Mouse (Mus musculus) gastrocnemius, postnatal 4 days (tissue): ENCODE data around the gene Tdrd1. TPM values are rescaled to one million over a fixed set of nuclear protein-coding genes. Genes with fewer than 3 reads are reported as not detected.

Source experiments
- DNase-seq, 2 experiments: peaks; one replicate each; pipeline ENCODE4 v3.0.0; 2021 to 2022; ENCODE audit warnings: low spot score in 2 of 2, mixed read lengths in 2 of 2
- total RNA-seq, 2 experiments: library from RNA; stranded (reverse); gene quantifications; 2 replicates each; pipeline ENCODE4 v1.2.3; 2021

The Tdrd1 gene
- total RNA-seq, 2 experiments from 2014 or later = 0.23 to 0.29 TPM

DNA sequence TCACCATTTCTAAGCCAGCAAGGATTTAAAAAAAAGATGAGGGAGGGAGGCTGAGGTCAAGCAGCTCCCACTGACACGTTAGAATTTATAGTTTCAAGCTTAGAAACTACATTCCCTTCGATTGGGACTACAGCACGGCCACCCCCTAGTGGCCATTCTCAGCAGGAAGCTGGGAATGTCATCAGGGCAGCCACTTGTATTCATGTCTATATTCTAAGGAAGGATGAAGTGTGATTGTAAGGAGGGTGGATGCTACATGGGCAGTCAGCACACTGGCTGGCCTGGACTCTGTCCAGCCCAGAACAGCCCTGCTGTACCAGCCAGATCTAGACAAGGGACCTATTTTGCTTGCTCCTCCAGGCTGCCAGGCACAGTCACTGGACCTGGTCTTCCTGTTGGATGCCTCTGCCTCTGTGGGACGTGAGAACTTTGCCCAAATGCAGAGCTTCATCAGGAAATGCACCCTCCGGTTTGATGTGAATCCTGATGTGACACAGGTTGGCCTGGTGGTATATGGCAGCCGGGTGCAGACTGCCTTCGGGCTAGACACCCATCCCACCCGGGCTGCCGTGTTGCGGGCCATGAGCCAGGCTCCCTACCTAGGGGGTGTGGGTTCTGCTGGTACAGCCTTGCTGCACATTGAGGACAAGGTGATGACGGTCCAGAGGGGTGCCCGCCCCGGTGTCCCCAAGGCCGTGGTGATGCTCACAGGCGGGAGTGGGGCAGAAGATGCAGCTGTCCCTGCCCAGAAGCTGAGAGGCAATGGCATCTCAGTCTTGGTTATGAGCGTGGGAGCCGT lies 82.7 kb downstream of the Tdrd1 start:
- DNase-seq = no peak

DNA sequence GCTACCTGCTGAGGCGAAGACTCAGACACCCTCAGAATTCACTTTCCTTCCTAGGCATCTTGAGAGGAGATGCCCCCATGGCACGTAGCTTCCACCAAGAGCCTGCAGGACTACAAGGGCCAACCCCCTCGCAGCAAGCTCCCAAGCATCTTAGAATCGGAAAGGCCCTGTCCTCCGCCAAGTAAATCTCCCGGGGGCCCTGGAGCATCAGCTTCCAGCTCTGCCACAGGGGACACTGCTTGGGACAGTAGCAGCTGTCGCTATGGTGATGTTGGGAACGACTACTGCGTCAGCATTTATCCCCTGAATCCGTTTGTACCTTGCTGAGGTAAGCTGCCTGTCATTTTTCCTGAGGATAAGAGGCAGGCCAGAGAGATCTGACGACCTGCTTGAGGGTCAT lies 84.6 kb downstream of the Tdrd1 start:
- DNase-seq = no peak

GRCm38 (mm10) chr19:56913761-56914160 lies 87.8 kb downstream of the Tdrd1 start:
- DNase-seq = no peak

DNA sequence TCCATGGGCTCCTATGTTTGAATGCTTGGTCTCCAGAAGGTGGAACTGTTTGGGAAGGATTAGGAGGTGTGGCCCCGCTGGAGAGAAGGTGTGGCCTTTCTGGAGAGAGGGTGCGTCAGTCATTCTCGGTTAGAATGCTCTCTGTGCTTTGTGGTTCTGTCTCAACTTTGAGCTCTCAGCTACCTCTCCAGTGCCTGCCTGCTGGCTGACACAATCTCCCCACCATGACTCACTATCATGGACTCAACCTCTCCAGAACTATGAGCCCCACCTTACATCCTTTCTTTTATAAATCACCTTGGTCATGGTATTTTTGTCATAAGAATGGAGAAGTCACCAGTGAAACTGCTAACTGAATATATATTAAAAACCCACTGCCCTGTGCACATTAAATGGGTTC lies 88.6 kb downstream of the Tdrd1 start:
- DNase-seq = no peak

DNA sequence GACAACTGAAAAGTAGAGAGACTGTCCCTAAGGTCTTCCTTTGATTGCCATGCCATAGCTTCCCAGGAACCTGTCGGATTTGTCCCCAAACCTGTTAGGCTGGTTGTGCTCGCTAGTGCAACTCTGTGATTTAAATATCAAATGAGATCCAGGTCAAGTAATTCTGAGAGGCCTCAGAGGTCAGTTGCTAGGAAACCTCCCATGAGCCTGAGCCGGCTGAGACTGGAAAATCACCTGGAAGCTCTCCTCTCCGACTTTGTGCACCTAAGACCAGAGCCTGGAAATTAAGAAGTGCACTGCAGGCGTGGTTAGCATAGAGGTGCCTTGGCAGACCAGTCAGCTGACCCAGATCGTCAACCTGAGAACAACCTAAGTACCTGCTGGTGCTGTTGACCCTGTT lies 89.1 kb downstream of the Tdrd1 start:
- no peak for DNase-seq

Other genes with a start within 250 kb of the Tdrd1 start
- 1 to 10 TPM; 1.4 to 1.9 TPM for gene Adrb1, start 104.0 kb upstream of the Tdrd1 start, total RNA-seq
- gene Ccdc186, start 4.0 kb upstream of the Tdrd1 start, total RNA-seq = 10 to 100 TPM; 29.2 to 36.1 TPM
- gene Vwa2, start 48.0 kb downstream of the Tdrd1 start, total RNA-seq = under 1 TPM in 1 of 2 experiments, not detected in 1; 0.05 TPM
- gene Afap1l2, start 182.0 kb downstream of the Tdrd1 start, total RNA-seq = 10 to 100 TPM; 29.4 to 34.7 TPM